Mouse (Mus musculus) lung, postnatal 0 days (tissue): ENCODE results near the gene Avpi1. TPM values are rescaled to one million over a fixed set of nuclear protein-coding genes. Genes with fewer than 3 reads are reported as not detected.
A peak's percentile ranks its signal among the peaks of the same experiment; 100 is the strongest.
"Not testable (repeated sequence)": the region's sequence is repeated elsewhere in the genome, so short reads cannot be mapped to it uniquely, and the experiment has no call there.

Experiments
- ATAC-seq: fragments of 200-750 bp; cut with Nextera tagmentation; 2 replicates; pipeline ENCODE4 v1.8.0; 2017; ENCODE audit warnings: moderate library complexity
- DNase-seq: peaks from one replicate; pipeline ENCODE4 v3.0.0-alpha.2; 2016; ENCODE audit warnings: low spot score
- H3K27ac ChIP-seq: fragments of 300-500 bp; sonication (generic); 2 replicates; pipeline ENCODE4 v1.5.1; 2014; ENCODE audit warnings: antibody characterized with exemption, mild to moderate bottlenecking, low read length, mixed read lengths
- H3K27me3 ChIP-seq: fragments of 300-500 bp; sonication (generic); replicated peaks from 2 replicates; pipeline ENCODE4 v1.6.1; 2014; ENCODE audit warnings: low read length, mixed read lengths; ENCODE audit not compliant: insufficient read depth
- H3K36me3 ChIP-seq: fragments of 300-500 bp; sonication (generic); 2 replicates; pipeline ENCODE4 v1.6.1; 2014; ENCODE audit warnings: low read length, mixed read lengths; ENCODE audit not compliant: insufficient read depth
- H3K4me1 ChIP-seq: fragments of 300-500 bp; sonication (generic); 2 replicates; pipeline ENCODE4 v1.6.1; 2014; ENCODE audit warnings: antibody characterized with exemption, low read depth, low read length, mixed read lengths; ENCODE audit not compliant: insufficient read depth
- H3K4me2 ChIP-seq: fragments of 300-500 bp; sonication (generic); replicated peaks from 2 replicates; pipeline ENCODE4 v1.6.1; 2014; ENCODE audit warnings: low read depth, mild to moderate bottlenecking, low read length, moderate library complexity, mixed read lengths
- H3K4me3 ChIP-seq: fragments of 300-500 bp; sonication (generic); 2 replicates; pipeline ENCODE4 v1.5.1; 2014; ENCODE audit warnings: low read depth, low read length
- H3K9ac ChIP-seq: fragments of 300-500 bp; sonication (generic); replicated peaks from 2 replicates; pipeline ENCODE4 v1.6.1; 2014; ENCODE audit warnings: low read depth, mild to moderate bottlenecking
- H3K9me3 ChIP-seq: fragments of 300-500 bp; sonication (generic); 2 replicates; pipeline ENCODE4 v1.6.1; 2016; ENCODE audit warnings: low read length, mixed read lengths
- CTCF ChIP-seq: IDR thresholded peaks from 2 replicates; pipeline ENCODE4 v1.5.1; 2016; ENCODE audit warnings: antibody characterized with exemption, mild to moderate bottlenecking
- EP300 ChIP-seq: IDR thresholded peaks from 2 replicates; pipeline ENCODE4 v1.6.1; 2016; ENCODE audit warnings: antibody characterized with exemption, mild to moderate bottlenecking, control low read depth
- WGBS: fragments of 180-500 bp; shearing (Covaris S2); extraction: QIAGEN DNeasy Blood & Tissue Kit; methylation state at CpG from one replicate; pipeline ENCODE4 v1.1.7; 2014; 5-methylcytosine and 5-hydroxymethylcytosine counted together
- polyA plus RNA-seq: library from polyadenylated mRNA; unstranded; fragments of >200 nt; fragmentation: Nextera tagmentation; extraction: Ambion mirVana; gene quantifications from 2 replicates; pipeline ENCODE4 v1.2.1, GENCODE M21; 2015

The Avpi1 gene
- polyA plus RNA-seq, 1 experiment from 2014 or later = 135 TPM

DNA sequence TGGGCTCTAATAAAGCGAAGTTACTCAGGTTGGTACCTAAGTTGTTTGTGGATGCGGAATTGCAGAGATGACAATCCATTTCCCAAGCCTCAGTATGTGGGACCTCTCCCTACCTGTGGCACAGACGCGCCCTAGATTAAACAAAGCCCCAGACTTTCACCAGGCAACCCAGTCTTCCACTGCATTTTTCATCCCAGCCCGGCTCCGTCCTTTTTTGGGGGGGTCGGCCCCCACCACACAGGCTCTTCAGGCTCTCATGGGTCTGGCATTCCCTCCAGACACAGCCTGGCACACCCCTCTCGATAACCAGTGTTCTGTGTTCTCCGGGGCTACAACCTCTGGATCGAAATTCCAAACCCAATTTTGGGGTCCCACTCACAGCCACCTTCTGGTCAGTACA is 43.2 kb downstream of the Avpi1 start:
- H3K27me3 ChIP-seq = no peaks in the 10 kb centered on the region
- H3K9ac ChIP-seq = peak overlapping the region; percentile 29; the same call in 1 of the 2 replicates
- no peak for DNase-seq
- no peaks in the 10 kb centered on the region for H3K9me3 ChIP-seq
- WGBS = 6% methylated on average over 10 of the region's 10 CpGs
- no peak for ATAC-seq
- H3K36me3 ChIP-seq = no peaks in the 10 kb centered on the region
- H3K27ac ChIP-seq = no peak overlapping the region
- peak overlapping the region; percentile 68 for H3K4me2 ChIP-seq
- H3K4me1 ChIP-seq = peaks cover 14% of the 10 kb centered on the region; the same call in 1 of the 2 replicates
- TF ChIP-seq EP300 (no peak), CTCF (no peak)
- peak overlapping the region; percentile 39 for H3K4me3 ChIP-seq

DNA sequence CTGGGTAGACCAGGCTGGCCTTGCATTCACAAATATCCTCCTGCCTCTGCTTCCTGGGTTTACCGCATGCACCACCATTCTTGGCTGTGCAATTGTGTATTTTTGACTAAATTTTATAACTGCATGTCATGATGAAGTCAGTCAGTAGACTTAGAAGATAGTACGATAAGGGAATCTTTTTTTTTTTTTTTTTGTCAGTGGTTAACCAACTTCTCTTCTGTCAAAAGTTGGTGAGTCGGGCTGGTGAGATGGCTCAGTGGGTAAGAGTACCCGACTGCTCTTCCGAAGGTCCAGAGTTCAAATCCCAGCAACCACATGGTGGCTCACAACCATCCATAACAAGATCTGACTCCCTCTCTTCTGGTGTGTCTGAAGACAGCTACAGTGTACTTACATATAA is 47.2 kb downstream of the Avpi1 start:
- H3K36me3 ChIP-seq, H3K9me3 ChIP-seq, H3K4me1 ChIP-seq, ATAC-seq, H3K9ac ChIP-seq, H3K4me3 ChIP-seq, H3K4me2 ChIP-seq, DNase-seq, H3K27me3 ChIP-seq, H3K27ac ChIP-seq: not testable (repeated sequence)
- WGBS = 87% methylated on average over 5 of the region's 5 CpGs

DNA sequence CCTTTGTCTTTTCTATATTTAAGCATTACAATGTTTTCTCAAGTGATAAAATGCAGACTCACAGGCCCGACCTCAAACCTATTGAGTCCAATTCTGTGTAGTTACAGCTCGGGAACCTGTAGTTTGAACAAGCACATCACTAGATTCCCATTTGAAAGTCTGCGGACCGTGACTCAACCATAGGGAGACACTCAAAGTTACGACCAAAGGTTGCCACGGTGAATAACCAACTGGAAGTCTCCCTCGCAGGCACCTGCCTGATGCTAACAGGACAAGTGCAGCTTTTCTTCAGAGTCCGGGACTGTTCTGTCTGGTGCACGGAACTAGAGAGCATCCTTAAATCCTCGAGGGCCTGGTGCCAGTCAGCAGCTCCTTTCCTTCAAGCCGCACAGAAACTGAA is 48.4 kb downstream of the Avpi1 start:
- WGBS = 84% methylated on average over 11 of the region's 11 CpGs
- Histone ChIP-seq H3K27me3 (no peaks in the 10 kb centered on the region), H3K9me3 (no peaks in the 10 kb centered on the region), H3K4me3 (no peak overlapping the region), H3K9ac (no peak overlapping the region), H3K4me1 (0 out of 2 replicates have a peak, but pooled peaks cover 1% of the 10 kb centered on the region), H3K27ac (no peak overlapping the region), H3K4me2 (no peak overlapping the region), H3K36me3 (no peaks in the 10 kb centered on the region)
- DNase-seq (no peak), ATAC-seq (no peak)
- TF ChIP-seq EP300 (no peak), CTCF (no peak)

DNA sequence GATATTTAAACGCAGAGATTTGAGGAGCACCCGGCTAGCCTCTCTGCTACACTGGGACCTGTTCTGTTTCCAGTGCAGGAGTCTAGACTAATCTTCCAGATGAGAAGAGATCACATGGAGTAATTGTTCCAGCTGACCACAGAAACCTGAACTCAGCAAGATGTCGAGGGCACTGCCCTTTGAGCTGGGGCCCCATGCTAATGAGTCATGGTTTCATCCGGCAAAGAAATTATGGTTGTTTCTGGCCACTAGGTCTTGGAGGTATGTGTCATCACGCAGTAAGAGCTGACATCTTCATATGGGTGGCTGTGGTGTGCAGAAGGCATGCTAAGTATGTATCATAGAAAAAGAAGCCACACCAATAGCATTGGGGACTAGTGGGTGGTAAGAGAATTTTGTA is 48.9 kb downstream of the Avpi1 start:
- Histone ChIP-seq H3K27me3 (no peaks in the 10 kb centered on the region), H3K9me3 (no peaks in the 10 kb centered on the region), H3K4me1 (no peaks in the 10 kb centered on the region), H3K4me2 (no peak overlapping the region), H3K36me3 (no peaks in the 10 kb centered on the region), H3K9ac (no peak overlapping the region), H3K4me3 (no peak overlapping the region), H3K27ac (no peak overlapping the region)
- no peak for TF ChIP-seq CTCF
- TF ChIP-seq EP300 = no peak
- 79% methylated on average over 5 of the region's 5 CpGs for WGBS
- no peak for ATAC-seq
- DNase-seq = no peak

DNA sequence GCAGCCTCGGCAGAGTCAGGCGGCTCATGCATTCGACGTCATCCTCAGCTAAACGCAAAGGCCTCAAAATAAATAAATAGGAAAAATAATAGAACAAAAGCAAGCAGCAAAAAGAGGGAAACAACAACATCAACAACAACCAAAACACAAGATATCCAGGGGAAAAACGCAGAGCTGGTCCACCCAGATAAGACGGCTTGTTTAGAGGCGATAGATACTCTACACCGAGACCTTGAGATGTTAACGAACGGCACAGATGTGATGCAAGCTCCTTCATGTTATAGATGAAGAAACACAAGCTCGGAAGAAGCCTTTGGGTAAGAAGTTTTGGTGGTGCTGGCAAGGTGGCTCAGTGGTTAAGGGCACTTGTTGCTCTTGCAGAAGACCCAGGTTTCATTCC is 49.9 kb downstream of the Avpi1 start:
- ATAC-seq (no peak), DNase-seq (no peak)
- H3K36me3 ChIP-seq = no peaks in the 10 kb centered on the region
- no peaks in the 10 kb centered on the region for H3K27me3 ChIP-seq
- no peak overlapping the region for H3K9ac ChIP-seq
- no peaks in the 10 kb centered on the region for H3K9me3 ChIP-seq
- 92% methylated on average over 12 of the region's 12 CpGs for WGBS
- no peak overlapping the region for H3K4me2 ChIP-seq
- no peak overlapping the region for H3K27ac ChIP-seq
- no peak for TF ChIP-seq CTCF
- no peak for TF ChIP-seq EP300
- H3K4me3 ChIP-seq = no peak overlapping the region
- H3K4me1 ChIP-seq = no peaks in the 10 kb centered on the region

DNA sequence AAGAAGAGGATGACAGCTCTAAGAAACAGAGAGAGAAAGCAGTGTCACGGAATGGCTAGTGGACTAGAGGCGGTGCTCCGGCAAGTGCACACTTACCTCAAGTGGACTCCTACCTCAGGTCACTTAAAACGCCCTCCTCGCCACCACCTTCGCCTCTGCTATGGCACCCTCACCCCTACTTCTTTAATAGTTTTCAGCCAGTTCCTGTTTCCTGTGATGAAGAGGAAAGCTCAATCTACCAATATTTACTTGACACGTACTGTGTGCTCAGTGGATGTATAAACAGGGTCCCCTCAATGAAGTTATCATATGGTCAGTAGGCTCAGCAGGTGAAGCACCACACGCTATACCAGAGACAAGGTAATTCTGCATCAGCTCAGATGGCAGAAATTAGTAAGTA is 50.3 kb downstream of the Avpi1 start:
- H3K36me3 ChIP-seq = no peaks in the 10 kb centered on the region
- no peaks in the 10 kb centered on the region for H3K9me3 ChIP-seq
- DNase-seq = no peak
- WGBS = 76% methylated on average over 8 of the region's 8 CpGs
- no peak for ATAC-seq
- no peak overlapping the region for H3K27ac ChIP-seq
- no peaks in the 10 kb centered on the region for H3K4me1 ChIP-seq
- no peaks in the 10 kb centered on the region for H3K27me3 ChIP-seq
- H3K4me2 ChIP-seq = no peak overlapping the region
- no peak for TF ChIP-seq EP300
- TF ChIP-seq CTCF = no peak
- H3K4me3 ChIP-seq = no peak overlapping the region
- no peak overlapping the region for H3K9ac ChIP-seq

DNA sequence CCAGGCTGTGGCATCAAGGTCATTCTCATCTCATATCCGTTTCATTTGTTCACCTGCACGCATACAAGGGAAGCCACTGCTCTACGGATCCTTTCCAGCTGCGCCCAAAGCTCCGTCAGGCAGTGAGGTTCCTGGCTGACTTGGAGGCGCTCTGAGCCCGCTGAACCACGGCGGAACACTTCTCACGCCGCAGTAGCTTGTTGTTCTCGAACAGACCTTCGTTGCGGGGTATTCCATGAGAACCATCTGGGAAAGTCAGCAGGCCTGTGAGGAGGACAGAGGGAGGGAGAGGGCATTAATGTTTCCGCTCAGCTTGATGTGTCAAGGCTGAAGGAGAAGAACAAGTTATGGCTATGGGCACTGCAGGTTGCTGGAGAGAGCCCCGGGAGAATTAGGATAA is 52.9 kb downstream of the Avpi1 start:
- no peaks in the 10 kb centered on the region for H3K27me3 ChIP-seq
- ATAC-seq (no peak), DNase-seq (no peak)
- 92% methylated on average over 16 of the region's 16 CpGs for WGBS
- no peaks in the 10 kb centered on the region for H3K36me3 ChIP-seq
- H3K9me3 ChIP-seq = no peaks in the 10 kb centered on the region
- TF ChIP-seq EP300 (no peak), CTCF (no peak)
- H3K27ac ChIP-seq = no peak overlapping the region
- H3K4me3 ChIP-seq = no peak overlapping the region
- H3K9ac ChIP-seq = no peak overlapping the region
- no peak overlapping the region for H3K4me2 ChIP-seq
- H3K4me1 ChIP-seq = no peaks in the 10 kb centered on the region
